Mouse (Mus musculus): ENCODE results near the gene Plekho2.

Plekho2 gene

GRCm38 (mm10) chr9:65552711-65553110, 27.1 kb downstream of the Plekho2 start:
- no peak for DNase-seq

GRCm38 (mm10) chr9:65552141-65552540, 27.7 kb downstream of the Plekho2 start:
- no peak for DNase-seq

DNA sequence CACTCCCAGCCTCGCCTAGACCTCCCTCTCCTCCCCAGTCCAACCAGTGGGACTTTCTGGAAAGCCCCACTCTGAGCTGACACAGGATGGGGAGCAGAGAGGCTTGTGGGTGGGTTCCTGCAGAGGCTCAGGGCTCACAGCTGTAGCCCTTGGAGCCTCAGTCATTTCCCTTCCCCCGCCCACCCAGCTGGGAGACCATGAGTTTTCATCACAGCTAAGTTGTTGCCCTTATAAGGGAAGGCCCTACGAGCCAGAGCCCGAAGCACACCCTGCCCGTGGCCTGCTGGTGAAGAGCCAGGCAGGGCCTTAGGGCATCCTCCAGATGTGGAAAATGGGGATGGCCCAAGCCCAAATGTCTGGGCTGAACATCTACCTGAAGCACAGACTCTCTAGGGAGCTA, 28.8 kb downstream of the Plekho2 start:
- peak in 1 of 2 experiments; percentile 39 for DNase-seq

DNA sequence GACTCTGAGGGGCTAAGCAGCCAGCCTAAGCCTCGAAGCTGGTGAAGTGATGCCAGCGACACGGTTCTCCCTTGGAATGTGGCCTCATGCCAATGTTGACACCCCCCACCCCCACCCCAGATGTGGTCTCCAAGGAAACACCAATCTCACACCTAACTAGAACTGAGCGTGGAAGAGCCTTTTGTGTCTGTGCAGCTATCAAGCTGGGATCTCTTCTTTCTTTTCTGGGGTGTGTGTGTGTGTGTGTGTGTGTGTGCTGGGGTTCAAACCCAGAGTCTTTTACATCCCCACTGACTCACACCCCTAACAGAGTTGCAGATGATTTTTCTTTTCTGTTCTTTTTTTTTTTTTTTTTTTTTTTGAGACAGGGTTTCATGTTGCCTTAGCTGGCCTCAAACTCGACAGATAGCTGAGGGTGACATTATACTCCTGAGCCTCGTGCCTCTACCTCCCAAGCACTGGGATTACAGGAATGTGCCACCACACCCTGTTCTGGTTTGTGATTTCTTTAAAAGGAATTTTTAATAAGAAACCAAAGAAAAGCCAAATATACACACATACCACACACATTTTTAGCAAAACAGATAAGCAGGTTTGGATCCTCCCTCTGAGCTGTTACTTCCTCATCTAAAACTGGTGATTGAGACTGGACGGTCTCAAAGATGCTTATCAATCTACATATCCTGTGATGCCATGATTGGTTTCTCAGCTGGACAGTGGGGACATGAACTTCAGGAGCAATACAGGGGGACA, 29.6 kb downstream of the Plekho2 start:
- no peak for DNase-seq

DNA sequence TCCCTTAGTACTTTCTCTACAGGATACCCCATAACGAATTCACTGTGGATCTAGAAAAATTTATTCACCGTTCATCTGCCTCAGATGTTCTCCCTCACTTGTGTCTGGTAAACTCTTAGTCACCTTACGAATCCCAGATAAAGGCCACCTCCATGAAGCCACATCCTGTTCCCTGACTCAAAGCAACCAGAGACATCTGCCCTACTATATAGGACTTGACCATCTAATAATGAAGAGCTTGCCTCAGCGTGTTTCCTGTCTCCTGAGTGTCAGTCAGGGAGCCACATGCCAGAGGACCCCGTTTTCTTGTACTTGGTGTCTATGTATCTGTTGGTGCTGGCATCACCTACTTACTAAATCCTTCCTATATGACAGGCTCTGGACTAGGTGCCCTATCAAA, 30.2 kb downstream of the Plekho2 start:
- no peak for DNase-seq

DNA sequence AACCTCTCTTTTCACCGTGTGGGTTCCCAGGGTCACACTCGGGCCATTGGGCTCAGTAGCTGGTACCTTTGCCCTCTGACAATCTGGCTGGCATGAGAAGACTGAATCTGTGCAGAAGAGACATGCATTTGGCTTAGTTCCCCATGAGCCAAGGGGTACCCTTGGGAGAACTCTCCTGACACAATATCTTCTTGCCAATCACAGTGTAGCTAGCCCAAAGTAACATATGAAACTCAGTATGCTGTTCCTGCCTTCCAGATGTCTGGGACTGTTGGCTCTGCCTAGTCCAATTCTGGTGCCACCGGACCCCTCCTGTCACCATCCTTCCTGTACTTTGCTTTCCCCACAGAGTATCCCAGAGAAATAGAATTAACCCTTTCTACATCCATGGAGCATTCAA, 30.7 kb downstream of the Plekho2 start:
- peak; percentile 52 to 63 for DNase-seq

DNA sequence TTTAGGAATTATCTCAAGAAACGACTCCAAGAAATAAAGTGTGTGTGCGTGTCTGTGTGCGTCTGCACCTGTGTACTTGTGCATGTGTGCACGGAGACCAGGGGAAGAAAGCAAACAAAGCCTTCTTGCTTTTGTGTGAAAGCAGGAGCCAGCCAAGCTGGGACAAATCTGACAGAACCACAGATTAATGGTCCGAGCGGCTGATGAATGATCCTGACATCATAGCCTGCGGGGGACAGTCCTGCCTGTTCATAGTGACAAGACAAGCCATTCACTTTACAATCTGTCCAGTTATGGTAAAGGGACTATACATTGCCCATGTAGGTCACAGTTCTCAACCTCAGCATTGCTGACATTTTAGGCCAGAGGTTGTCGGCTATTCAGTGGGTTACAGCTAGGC, 31.5 kb downstream of the Plekho2 start:
- DNase-seq = no peak

DNA sequence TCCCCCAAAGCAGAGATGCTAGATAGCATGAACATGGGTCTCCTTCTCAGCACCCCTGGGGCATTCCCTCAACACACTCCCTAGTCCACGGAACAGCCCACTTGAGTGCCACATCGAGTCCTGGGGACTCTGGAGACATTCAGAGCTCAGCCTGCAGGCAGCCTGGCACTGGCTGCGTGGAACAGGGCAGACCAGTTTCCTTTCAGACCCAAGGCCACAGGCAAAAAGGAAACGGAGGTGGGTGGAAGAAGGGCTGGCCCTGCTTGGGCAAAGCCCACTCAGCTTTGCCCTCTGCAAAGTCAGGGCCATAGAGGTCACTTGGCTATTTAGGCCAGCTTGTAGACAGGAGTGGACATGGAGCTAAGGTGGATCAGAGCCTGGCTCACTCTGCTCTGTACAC, 32.0 kb downstream of the Plekho2 start:
- DNase-seq = no peak

GRCm38 (mm10) chr9:65547111-65547510, 32.7 kb downstream of the Plekho2 start:
- DNase-seq = peak in 1 of 2 experiments; percentile 47

- DNase-seq = no peak
These were observed 33.5 kb downstream of the Plekho2 start for GRCm38 (mm10) chr9:65546413-65546695.

- no peak for DNase-seq
These were observed 34.0 kb downstream of the Plekho2 start for GRCm38 (mm10) chr9:65545635-65546412.

DNA sequence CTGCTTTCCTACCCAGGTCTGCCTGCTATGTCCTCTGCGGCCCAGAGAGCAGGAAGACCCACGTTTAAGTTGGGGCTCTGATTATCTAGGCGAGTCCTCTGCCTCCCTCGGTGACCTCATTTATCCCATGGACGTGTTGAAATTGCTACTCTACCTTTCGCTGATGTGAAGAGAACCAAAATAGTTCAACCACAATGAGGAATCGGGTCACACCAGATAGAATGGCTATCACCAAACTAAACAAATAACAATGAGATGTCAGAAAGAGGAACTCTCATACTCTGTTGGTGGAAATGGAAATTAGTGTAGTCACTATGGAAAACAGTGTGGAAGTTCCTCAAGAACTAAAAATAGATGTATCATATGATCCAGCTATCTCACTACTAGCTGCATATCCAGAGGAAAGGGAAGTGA, 37.7 kb downstream of the Plekho2 start:
- DNase-seq = no peak

GRCm38 (mm10) chr9:65541126-65542068, 38.4 kb downstream of the Plekho2 start:
- DNase-seq = peak; percentile 56 to 61

DNA sequence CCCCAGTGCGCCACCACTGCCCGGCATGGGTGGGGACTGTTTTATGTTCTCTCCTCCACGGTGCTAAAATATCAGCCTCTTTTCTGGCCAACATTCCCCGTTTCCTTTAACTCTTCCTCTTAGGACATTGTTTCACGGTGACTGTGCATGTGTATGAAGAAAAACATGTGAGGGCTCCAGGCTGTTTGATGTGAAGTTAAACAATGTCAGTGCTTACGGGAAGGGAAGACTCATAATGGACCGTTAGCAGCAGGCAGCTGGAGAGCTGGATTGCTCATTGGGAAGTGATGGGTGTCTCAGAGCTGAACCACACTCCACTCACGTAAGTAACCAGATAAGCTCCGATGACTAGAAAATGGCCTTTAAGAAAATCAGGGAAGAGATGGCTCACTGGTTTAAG, 40.1 kb downstream of the Plekho2 start:
- no peak for DNase-seq

GRCm38 (mm10) chr9:65537901-65538630, 41.8 kb downstream of the Plekho2 start:
- DNase-seq = peak in 1 of 2 experiments; percentile 40

DNA sequence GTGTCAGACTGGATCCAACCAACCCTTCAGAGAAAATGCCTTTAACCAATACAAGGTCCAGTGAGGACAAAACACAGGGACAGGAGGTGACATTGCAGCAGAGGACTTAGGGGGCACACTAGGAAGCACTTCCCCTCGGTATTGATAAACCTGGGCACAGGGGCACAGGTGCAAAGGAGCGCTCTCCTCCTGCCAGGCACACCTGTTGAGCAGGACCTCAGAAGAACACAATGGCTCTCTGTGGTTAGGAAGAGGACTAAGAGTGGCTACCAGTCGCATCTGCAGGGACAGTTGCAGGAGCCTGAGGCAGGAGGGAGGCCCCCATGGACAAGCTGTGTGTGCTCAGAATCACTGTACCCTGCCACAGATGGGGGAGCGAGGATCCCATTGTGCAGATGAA, 43.3 kb downstream of the Plekho2 start:
- no peak for DNase-seq

DNA sequence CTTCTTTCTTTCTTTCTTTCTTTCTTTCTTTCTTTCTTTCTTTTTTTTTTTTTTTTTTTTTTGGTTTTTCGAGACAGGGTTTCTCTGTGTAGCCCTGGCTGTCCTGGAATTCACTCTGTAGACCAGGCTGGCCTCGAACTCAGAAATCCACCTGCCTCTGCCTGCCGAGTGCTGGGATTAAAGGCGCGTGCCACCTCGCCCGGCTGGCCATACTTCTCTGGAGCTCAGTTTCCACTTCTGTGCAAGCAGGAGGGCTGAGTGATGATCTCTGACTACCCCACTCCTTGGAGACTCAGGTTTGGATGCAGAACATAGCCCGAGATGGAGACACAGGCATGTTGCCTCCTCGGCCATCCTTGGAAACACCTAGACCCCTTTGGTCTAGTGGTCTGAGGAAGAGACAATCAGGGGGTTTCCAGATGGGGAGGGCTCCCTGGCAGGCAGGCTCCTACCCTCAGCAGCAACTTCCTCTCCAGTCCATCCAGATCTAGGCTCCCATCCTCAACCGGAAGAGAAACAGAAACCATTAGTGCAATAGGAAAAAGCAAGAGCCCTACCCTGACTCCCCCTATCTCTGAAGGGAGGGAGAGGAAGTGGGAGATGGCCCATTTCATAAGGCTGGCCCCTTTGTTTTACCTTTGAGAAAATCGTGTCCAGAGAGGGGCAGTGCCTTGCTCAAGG, 43.9 kb downstream of the Plekho2 start:
- DNase-seq = no peak

DNA sequence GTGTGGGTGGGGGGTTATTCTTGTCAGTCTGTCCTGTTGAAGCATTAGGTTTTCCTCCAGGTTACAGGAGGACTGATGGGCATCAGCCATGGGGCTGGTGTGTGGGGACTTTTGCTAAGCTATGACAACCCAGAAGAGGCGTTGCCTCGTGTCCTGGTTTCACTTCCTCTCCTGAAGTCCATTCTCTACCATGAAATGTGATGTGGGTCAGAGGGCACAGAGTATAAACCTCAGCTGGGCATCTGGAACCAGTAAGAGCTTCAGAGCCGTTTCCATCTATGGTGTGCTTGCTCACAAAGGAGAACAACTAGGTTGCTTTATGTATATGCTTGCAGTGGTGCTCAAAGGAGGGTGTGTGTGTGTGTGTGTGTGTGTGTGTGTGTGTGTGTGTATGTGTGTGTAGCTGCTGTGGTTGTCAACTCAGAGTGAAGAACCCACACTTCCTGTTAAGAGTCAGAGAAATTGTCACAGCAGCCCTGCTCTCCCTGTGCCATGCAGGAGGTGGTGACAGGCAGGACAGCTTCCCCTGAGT, 44.6 kb downstream of the Plekho2 start:
- DNase-seq = no peak

DNA sequence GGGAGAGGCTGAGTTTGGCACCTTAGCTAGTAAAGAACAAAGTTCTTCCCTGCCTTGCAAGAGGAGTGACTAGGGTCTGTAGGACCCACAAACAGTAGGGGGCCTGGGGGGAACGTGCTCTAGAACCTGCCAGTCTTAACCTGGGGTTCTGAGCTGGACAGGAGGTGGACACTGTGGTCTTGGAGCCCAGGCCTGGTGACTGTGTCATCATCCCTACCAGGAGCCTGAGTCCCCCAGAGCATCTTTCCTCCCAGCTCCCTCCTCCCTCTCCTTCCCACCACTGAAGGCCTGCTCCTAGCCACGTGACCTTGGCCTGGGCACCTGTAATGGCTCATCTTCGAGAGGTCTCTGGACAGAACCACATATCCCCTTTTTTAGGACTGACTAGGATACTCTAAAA, 45.7 kb downstream of the Plekho2 start:
- no peak for DNase-seq

GRCm38 (mm10) chr9:65532986-65533385, 46.9 kb downstream of the Plekho2 start:
- DNase-seq = no peak

GRCm38 (mm10) chr9:65531283-65531682, 48.6 kb downstream of the Plekho2 start:
- no peak for DNase-seq

DNA sequence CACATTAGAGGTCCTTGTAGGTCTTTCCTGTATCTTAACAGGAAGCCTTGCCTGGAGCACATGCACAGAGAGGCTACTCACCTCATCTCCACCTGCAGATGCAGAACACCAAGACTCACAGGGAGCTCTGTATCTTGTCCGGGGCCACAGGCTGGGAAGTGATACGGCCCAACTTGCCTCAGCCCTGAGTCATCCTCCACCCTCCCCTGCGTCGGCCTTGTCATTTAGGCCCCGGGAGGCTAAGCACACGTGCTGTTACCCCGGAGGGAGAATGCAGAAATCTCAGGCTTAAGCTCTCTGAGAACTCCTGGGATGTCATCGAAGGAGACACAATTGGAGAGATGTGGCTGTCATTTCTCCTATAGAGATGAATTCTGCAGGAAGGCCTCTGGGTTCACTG, 50.2 kb downstream of the Plekho2 start:
- no peak for DNase-seq

Measured in cerebellum, postnatal 10 days (tissue).